Mouse (Mus musculus) cerebellum, adult (tissue): ENCODE results near the gene Rec114.

Experiments used
- ATAC-seq: cut with Nextera tagmentation; 2 replicates; pipeline ENCODE4 v1.9.2; 2017; ENCODE audit warnings: mild to moderate bottlenecking, moderate library complexity, mixed read lengths; ENCODE audit not compliant: insufficient number of reproducible peaks, low FRiP score, low TSS enrichment

Gene Rec114

GRCm38 (mm10) chr9:58743702-58744248 lies at the start of gene Rec114:
Gene Rec114 (minus strand): TSS chr9:58743964.
- no peak for ATAC-seq

- no peak for ATAC-seq
Measured at GRCm38 (mm10) chr9:58789476-58789875, 45.7 kb upstream of the Rec114 start.

GRCm38 (mm10) chr9:58775363-58775762 lies 31.6 kb upstream of the Rec114 start:
- ATAC-seq = no peak

DNA sequence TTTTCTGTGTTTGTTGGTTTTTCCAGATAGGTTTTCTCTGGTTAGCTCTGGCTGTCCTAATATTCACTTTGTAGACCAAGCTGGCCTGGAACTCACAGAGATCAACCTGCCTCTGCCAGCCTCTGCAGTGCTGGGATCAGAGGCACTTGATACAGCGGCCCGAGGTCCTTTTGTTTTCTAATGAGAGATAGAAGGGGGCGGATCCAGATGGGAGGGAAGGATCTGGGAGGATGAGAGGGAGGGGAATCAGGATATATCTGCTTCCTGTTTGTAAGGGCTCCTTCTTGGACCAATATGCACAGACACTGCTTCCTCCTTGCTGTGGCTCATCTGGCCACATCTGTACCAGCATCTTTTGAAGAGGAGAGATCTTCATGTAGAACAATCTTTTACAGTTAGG lies 31.0 kb upstream of the Rec114 start:
- no peak for ATAC-seq

- no peak for ATAC-seq
Measured at GRCm38 (mm10) chr9:58769943-58770342, 26.2 kb upstream of the Rec114 start.

GRCm38 (mm10) chr9:58766959-58767955 lies 23.5 kb upstream of the Rec114 start:
- peak; percentile 49; the same call in 1 of the 2 replicates for ATAC-seq

DNA sequence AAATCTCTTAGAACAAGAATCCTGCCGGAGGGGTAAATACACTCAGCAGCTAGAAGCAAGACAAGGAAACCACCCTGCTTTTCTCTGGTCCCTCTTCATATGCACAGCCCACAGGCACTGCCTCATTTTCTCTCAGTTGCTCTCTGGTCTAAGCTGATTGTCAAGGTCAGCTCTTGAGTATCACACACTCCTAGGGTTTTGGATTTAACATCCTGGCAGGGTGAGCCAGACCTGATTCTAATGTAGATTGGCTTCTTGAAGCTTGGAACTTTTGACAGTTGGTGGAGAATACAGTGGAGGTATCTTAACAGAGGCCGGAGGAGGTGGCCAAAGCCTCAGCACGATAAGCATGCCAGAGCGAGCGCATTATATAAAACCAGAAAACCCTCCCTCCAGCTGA lies 20.6 kb upstream of the Rec114 start:
- ATAC-seq = no peak

- ATAC-seq = no peak
Measured at GRCm38 (mm10) chr9:58763114-58763513, 19.4 kb upstream of the Rec114 start.

DNA sequence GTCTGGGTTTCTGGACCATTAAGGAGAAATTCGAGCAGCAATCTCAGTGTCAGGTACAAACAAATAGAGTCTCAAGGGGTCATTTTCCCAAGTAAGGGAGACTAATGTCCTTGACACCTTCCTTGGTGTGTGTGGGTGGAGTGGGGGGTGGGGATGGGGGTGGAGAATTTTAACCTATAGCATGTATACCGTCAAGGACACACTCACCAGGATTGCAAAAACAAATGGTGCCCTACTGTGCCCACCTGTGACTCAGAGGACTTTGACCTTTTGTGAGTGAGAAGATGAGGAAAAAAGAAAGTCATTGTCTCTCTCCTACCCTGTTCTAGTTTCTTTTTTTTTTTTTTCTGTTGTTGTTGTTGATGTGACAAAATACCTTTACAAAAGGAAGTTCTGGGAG lies 18.3 kb upstream of the Rec114 start:
- no peak for ATAC-seq

DNA sequence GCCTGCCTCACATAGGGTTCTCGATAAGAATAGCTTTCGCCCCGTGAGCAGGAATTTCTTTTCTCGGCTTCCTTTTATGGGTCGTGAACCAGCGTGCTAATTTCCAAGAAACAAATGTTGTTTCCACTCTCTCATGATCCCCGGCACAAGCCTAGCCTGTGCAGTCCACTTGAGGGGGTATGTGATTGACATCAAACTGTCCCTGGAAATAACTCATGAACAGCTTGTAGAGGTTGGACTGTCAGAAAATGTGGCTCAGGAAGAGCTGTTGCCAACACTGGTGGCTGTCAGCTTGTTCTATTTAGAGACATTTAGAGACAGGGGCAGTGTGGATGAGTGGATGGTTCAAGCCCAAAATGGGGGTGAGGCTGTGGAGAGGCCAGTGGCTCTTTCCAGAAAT lies 15.0 kb upstream of the Rec114 start:
- ATAC-seq = no peak

DNA sequence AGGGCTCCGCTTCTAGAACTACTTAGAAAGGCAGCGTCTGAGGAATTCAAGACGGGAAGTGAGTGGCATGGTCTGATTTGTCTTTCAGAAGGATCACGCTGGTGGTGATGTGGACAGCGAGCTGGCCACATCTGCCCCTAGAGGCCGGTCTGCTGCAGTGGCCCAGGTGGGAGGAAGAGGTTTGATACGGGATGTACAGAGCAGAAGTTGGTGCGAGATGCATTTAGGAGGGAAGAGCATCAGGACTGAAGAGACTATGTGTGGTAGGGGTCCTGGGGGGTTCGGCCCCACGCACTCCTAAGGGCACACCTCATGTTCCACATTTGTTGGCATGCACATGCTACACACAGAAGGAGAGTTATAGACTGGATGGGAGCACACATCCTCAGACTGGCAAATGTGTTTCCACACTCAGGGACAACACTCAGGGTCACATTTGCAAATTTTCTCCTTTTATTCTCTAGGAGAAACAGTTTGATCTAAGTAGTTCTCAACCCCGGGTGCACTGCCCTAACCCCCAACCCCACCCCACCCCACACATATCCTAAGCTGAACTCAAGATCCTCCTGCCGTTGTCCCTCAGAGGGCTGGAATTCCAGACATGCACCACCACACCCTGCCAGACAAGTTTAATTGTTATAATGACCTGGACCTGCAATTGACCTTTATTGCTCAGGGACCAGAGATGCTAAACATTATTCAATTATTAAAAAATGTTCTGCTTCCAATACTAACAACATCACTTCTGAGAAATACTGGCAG lies 12.8 kb upstream of the Rec114 start:
- ATAC-seq = no peak

- no peak for ATAC-seq
Measured at GRCm38 (mm10) chr9:58753606-58754005, 9.8 kb upstream of the Rec114 start.

DNA sequence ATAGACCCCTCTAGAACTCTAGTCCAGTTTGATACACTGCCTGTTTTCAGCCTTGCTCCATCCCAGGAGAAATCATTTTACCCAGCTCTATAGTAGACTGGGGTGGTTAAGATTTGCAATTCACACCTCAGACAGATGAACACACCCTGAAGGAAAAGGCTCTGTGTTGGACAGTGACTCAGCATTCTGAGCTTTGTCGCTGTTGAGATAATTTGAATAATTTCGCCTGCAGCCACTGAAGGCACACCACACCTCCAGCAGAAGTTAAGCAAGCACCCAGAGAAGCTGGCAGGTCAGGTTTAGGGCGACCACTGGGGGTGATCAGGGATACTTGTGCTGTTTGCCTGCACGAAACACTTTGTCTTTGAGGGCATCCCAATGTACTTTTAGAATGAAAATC lies 4.4 kb upstream of the Rec114 start:
- ATAC-seq = no peak

DNA sequence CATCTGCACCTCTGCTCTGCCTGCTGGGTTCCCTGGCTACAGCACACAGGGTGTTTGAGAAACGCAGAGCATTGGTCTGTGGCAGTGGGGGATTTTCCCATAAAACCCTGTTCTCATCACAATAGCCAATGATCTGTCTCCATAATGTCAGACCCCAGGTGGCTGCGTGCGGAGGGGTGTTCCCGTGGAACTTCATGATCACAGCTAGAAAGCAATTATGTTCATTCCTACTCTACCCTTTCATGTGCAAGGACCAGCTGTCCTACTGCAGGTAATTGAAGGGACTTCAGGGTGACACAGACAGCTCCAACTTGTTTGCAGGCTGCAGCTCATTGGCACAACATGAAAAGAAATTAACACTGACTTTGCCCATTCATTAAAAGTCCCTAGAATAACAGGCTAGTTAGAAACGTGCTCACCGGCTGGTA lies 3.6 kb upstream of the Rec114 start:
- no peak for ATAC-seq

- no peak for ATAC-seq
Measured at GRCm38 (mm10) chr9:58742692-58743091, 1.1 kb downstream of the Rec114 start.

DNA sequence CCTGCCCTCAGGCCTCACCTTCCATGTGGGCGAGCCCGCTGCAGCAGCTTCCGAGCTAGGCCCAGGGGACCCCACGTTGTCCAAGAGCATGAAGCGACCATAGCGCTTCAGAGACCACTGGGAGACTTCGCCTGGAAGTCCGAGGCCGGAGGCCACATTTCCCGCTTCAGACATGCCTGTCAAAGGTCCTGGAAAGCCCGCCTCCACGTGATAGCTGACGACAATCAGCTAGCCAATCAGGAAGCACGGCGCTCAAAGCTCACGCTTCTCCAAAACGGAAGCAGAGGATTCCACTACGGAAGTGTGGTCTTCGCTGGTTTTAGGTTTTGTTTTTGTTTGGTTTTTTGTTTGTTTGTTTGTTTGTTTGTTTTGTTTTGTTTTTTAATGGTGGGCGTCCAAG lies 2.4 kb downstream of the Rec114 start:
- ATAC-seq = no peak

DNA sequence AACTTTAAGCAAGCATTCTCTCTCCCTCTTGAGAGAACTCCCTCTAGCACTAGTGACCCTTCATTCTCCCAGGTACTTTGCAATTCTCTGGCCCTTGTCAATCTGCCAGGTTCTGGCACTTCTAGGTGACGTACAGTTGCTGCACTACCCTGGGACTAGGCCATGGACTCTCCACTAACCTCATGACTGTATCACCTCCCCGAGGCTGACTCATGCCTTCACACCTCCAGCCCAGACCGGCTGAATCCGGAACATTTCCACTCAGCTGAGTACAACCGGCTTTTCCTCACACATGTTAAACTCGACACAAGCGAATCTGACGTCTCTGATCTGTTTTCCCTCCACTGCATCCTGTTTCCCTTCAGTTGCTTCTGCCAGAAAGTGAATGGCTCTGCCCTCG lies 4.0 kb downstream of the Rec114 start:
- ATAC-seq = no peak

- ATAC-seq = no peak
Measured at GRCm38 (mm10) chr9:58723165-58723564, 20.6 kb downstream of the Rec114 start.

DNA sequence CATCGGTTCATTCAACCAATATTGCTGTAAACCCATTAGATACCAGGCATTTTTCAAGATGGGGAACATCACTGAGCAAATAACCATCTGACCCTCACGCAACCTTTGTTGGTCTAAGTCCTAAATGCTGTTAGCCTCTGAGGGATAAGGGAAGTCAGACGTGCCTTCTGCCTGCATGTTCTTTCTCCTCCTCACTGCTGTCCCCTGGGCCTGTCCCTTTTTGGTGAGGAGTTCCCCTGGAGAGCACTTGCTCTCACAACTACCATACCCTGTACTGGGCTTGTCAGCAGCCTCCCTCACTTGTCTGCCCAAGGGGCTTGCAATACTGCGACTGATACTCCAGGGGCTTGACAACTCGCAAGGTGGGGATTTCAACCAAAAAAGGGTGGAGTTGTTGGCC lies 21.6 kb downstream of the Rec114 start:
- no peak for ATAC-seq

DNA sequence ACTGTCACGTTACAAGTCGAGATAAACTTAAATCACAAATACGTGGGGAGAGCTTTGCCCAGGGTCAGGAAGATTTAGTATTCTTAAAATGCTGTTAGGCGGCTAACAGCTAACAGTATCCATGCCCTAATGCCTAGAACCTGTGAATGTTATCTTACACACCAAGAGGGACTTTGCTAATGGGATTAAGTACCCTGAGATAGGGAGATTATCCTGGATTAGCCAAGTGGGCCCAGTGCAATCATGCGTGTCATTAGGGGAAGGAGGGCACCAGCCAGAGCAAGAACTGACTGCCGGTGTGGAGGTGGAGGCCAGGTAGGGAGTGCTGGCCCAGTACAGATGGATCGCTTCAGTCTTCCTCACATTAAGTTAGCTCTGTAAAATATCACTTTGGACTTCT lies 22.7 kb downstream of the Rec114 start:
- no peak for ATAC-seq

DNA sequence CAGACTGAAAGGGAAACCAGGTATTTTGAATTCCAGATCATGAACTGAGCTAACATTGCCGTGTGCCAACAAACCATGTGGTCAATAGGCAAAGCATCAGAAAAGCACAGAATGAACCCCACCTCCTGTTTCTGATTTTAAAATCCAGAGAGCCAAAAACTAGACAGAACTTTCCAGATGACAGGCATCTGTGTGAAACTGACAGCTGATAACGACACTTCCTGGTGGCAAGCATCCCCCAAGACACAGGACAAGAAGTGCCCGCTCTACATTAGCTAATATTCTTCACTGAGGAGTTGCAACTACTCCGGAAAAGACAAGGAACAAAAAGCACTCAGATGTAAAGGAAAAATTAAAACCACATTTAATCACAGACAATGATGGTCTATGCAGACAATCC lies 23.6 kb downstream of the Rec114 start:
- ATAC-seq = no peak
